Mouse (Mus musculus): ENCODE results near the gene Ints12. TPM values are rescaled to one million over a fixed set of nuclear protein-coding genes. Genes with fewer than 3 reads are reported as not detected.

The Ints12 gene
- polyA plus RNA-seq, 1 experiment from 2014 or later: 25.3 TPM

GRCm38 (mm10) chr3:133111741-133112140 lies 20.1 kb downstream of the Ints12 start:
- no peak overlapping the region for H3K27ac ChIP-seq (replicated peaks; ENCODE audit: low read depth, low read length)
- peaks cover 10% of the 10 kb centered on the region for H3K36me3 ChIP-seq (ENCODE audit: control insufficient read depth, insufficient read depth, low read length)
- H3K9ac ChIP-seq (ENCODE audit: low read length): no peak overlapping the region
- ATAC-seq (ENCODE audit: insufficient number of reproducible peaks, low FRiP score, low TSS enrichment, low read depth) (no peak), DNase-seq (ENCODE audit: low spot score) (peak; percentile 29)
- no peak overlapping the region for H3K4me2 ChIP-seq (ENCODE audit: low read depth, severe bottlenecking)
- no peaks in the 10 kb centered on the region for H3K4me1 ChIP-seq (ENCODE audit: control insufficient read depth, insufficient read depth, low read length)
- H3K27me3 ChIP-seq (ENCODE audit: control insufficient read depth, insufficient read depth, low read length): no peaks in the 10 kb centered on the region
- H3K4me3 ChIP-seq (ENCODE audit: low read depth, low read length): no peak overlapping the region
- WGBS: 42% methylated on average over 2 of the region's 2 CpGs
- H3K9me3 ChIP-seq (ENCODE audit: control insufficient read depth, low read length): no peaks in the 10 kb centered on the region; the same call in 1 of the 2 replicates

GRCm38 (mm10) chr3:133113281-133113680 lies 21.6 kb downstream of the Ints12 start:
- no peak for DNase-seq (ENCODE audit: low spot score)
- H3K4me2 ChIP-seq (ENCODE audit: low read depth, severe bottlenecking): no peak overlapping the region
- no peaks in the 10 kb centered on the region for H3K4me1 ChIP-seq (ENCODE audit: control insufficient read depth, insufficient read depth, low read length)
- ATAC-seq (ENCODE audit: insufficient number of reproducible peaks, low FRiP score, low TSS enrichment, low read depth): no peak
- H3K27ac ChIP-seq (replicated peaks; ENCODE audit: low read depth, low read length): no peak overlapping the region
- no peak overlapping the region for H3K4me3 ChIP-seq (ENCODE audit: low read depth, low read length)
- no peaks in the 10 kb centered on the region for H3K27me3 ChIP-seq (ENCODE audit: control insufficient read depth, insufficient read depth, low read length)
- H3K36me3 ChIP-seq (ENCODE audit: control insufficient read depth, insufficient read depth, low read length): peaks cover 5% of the 10 kb centered on the region
- H3K9me3 ChIP-seq (ENCODE audit: control insufficient read depth, low read length): no peaks in the 10 kb centered on the region; the same call in 1 of the 2 replicates
- WGBS: 15% methylated on average over 1 of the region's 1 CpGs
- no peak overlapping the region for H3K9ac ChIP-seq (ENCODE audit: low read length)

GRCm38 (mm10) chr3:133131372-133131771 lies 39.7 kb downstream of the Ints12 start:
- Histone ChIP-seq H3K4me2 (ENCODE audit: low read depth, severe bottlenecking) (no peak overlapping the region), H3K4me1 (ENCODE audit: control insufficient read depth, insufficient read depth, low read length) (no peaks in the 10 kb centered on the region), H3K4me3 (ENCODE audit: low read depth, low read length) (no peak overlapping the region), H3K27ac (replicated peaks; ENCODE audit: low read depth, low read length) (no peak overlapping the region), H3K27me3 (ENCODE audit: control insufficient read depth, insufficient read depth, low read length) (no peaks in the 10 kb centered on the region), H3K9ac (ENCODE audit: low read length) (no peak overlapping the region), H3K36me3 (ENCODE audit: control insufficient read depth, insufficient read depth, low read length) (no peaks in the 10 kb centered on the region), H3K9me3 (ENCODE audit: control insufficient read depth, low read length) (no peaks in the 10 kb centered on the region)
- DNase-seq (ENCODE audit: low spot score) (no peak), ATAC-seq (ENCODE audit: insufficient number of reproducible peaks, low FRiP score, low TSS enrichment, low read depth) (no peak)
- WGBS: 87% methylated on average over 5 of the region's 5 CpGs

GRCm38 (mm10) chr3:133132611-133133010 lies 41.0 kb downstream of the Ints12 start:
- no peak overlapping the region for H3K4me3 ChIP-seq (ENCODE audit: low read depth, low read length)
- H3K9me3 ChIP-seq (ENCODE audit: control insufficient read depth, low read length): no peaks in the 10 kb centered on the region
- H3K36me3 ChIP-seq (ENCODE audit: control insufficient read depth, insufficient read depth, low read length): no peaks in the 10 kb centered on the region
- H3K27me3 ChIP-seq (ENCODE audit: control insufficient read depth, insufficient read depth, low read length): no peaks in the 10 kb centered on the region
- H3K4me2 ChIP-seq (ENCODE audit: low read depth, severe bottlenecking): no peak overlapping the region
- DNase-seq (ENCODE audit: low spot score): no peak
- no peaks in the 10 kb centered on the region for H3K4me1 ChIP-seq (ENCODE audit: control insufficient read depth, insufficient read depth, low read length)
- no peak for ATAC-seq (ENCODE audit: insufficient number of reproducible peaks, low FRiP score, low TSS enrichment, low read depth)
- no peak overlapping the region for H3K27ac ChIP-seq (replicated peaks; ENCODE audit: low read depth, low read length)
- no peak overlapping the region for H3K9ac ChIP-seq (ENCODE audit: low read length)
- 83% methylated on average over 8 of the region's 8 CpGs for WGBS

- no peak overlapping the region for H3K27ac ChIP-seq (replicated peaks; ENCODE audit: low read depth, low read length)
- H3K27me3 ChIP-seq (ENCODE audit: control insufficient read depth, insufficient read depth, low read length): no peaks in the 10 kb centered on the region
- no peak overlapping the region for H3K4me3 ChIP-seq (ENCODE audit: low read depth, low read length)
- no peak overlapping the region for H3K9ac ChIP-seq (ENCODE audit: low read length)
- H3K4me2 ChIP-seq (ENCODE audit: low read depth, severe bottlenecking): no peak overlapping the region
- 87% methylated on average over 6 of the region's 6 CpGs for WGBS
- ATAC-seq (ENCODE audit: insufficient number of reproducible peaks, low FRiP score, low TSS enrichment, low read depth): no peak
- no peaks in the 10 kb centered on the region for H3K4me1 ChIP-seq (ENCODE audit: control insufficient read depth, insufficient read depth, low read length)
- no peaks in the 10 kb centered on the region for H3K9me3 ChIP-seq (ENCODE audit: control insufficient read depth, low read length)
- no peaks in the 10 kb centered on the region for H3K36me3 ChIP-seq (ENCODE audit: control insufficient read depth, insufficient read depth, low read length)
- DNase-seq (ENCODE audit: low spot score): no peak
Observed at GRCm38 (mm10) chr3:133141877-133142276, 50.2 kb downstream of the Ints12 start.

GRCm38 (mm10) chr3:133144511-133145147 lies 53.0 kb downstream of the Ints12 start:
- Histone ChIP-seq H3K27me3 (ENCODE audit: control insufficient read depth, insufficient read depth, low read length) (no peaks in the 10 kb centered on the region), H3K4me2 (ENCODE audit: low read depth, severe bottlenecking) (no peak overlapping the region), H3K9me3 (ENCODE audit: control insufficient read depth, low read length) (no peaks in the 10 kb centered on the region), H3K9ac (ENCODE audit: low read length) (no peak overlapping the region), H3K27ac (replicated peaks; ENCODE audit: low read depth, low read length) (no peak overlapping the region), H3K4me3 (ENCODE audit: low read depth, low read length) (no peak overlapping the region), H3K4me1 (ENCODE audit: control insufficient read depth, insufficient read depth, low read length) (no peaks in the 10 kb centered on the region), H3K36me3 (ENCODE audit: control insufficient read depth, insufficient read depth, low read length) (no peaks in the 10 kb centered on the region)
- WGBS: 86% methylated on average over 6 of the region's 6 CpGs
- DNase-seq (ENCODE audit: low spot score) (no peak), ATAC-seq (ENCODE audit: insufficient number of reproducible peaks, low FRiP score, low TSS enrichment, low read depth) (no peak)

GRCm38 (mm10) chr3:133151629-133152028 lies 60.0 kb downstream of the Ints12 start:
- Histone ChIP-seq H3K36me3 (ENCODE audit: control insufficient read depth, insufficient read depth, low read length) (no peaks in the 10 kb centered on the region), H3K4me2 (ENCODE audit: low read depth, severe bottlenecking) (no peak overlapping the region), H3K4me3 (ENCODE audit: low read depth, low read length) (no peak overlapping the region), H3K4me1 (ENCODE audit: control insufficient read depth, insufficient read depth, low read length) (no peaks in the 10 kb centered on the region), H3K27ac (replicated peaks; ENCODE audit: low read depth, low read length) (no peak overlapping the region), H3K27me3 (ENCODE audit: control insufficient read depth, insufficient read depth, low read length) (no peaks in the 10 kb centered on the region), H3K9ac (ENCODE audit: low read length) (no peak overlapping the region), H3K9me3 (ENCODE audit: control insufficient read depth, low read length) (no peaks in the 10 kb centered on the region)
- WGBS: 89% methylated on average over 6 of the region's 6 CpGs
- DNase-seq (ENCODE audit: low spot score): no peak
- no peak for ATAC-seq (ENCODE audit: insufficient number of reproducible peaks, low FRiP score, low TSS enrichment, low read depth)

GRCm38 (mm10) chr3:133152831-133153230 lies 61.2 kb downstream of the Ints12 start:
- no peak for ATAC-seq (ENCODE audit: insufficient number of reproducible peaks, low FRiP score, low TSS enrichment, low read depth)
- no peak overlapping the region for H3K27ac ChIP-seq (replicated peaks; ENCODE audit: low read depth, low read length)

GRCm38 (mm10) chr3:133153629-133154028 lies 62.0 kb downstream of the Ints12 start:
- Histone ChIP-seq H3K9ac (ENCODE audit: low read length) (no peak overlapping the region), H3K4me3 (ENCODE audit: low read depth, low read length) (no peak overlapping the region), H3K4me1 (ENCODE audit: control insufficient read depth, insufficient read depth, low read length) (no peaks in the 10 kb centered on the region), H3K36me3 (ENCODE audit: control insufficient read depth, insufficient read depth, low read length) (no peaks in the 10 kb centered on the region), H3K27ac (replicated peaks; ENCODE audit: low read depth, low read length) (no peak overlapping the region), H3K9me3 (ENCODE audit: control insufficient read depth, low read length) (no peaks in the 10 kb centered on the region), H3K27me3 (ENCODE audit: control insufficient read depth, insufficient read depth, low read length) (no peaks in the 10 kb centered on the region), H3K4me2 (ENCODE audit: low read depth, severe bottlenecking) (no peak overlapping the region)
- 83% methylated on average over 6 of the region's 6 CpGs for WGBS
- DNase-seq (ENCODE audit: low spot score): no peak
- ATAC-seq (ENCODE audit: insufficient number of reproducible peaks, low FRiP score, low TSS enrichment, low read depth): no peak

More at GRCm38 (mm10) chr3:133152831-133153230, 61.2 kb downstream of the Ints12 start:
- 74% methylated on average over 1 of the region's 1 CpGs for WGBS
- Histone ChIP-seq H3K4me2 (ENCODE audit: low read depth, severe bottlenecking) (no peak overlapping the region), H3K27me3 (ENCODE audit: control insufficient read depth, insufficient read depth, low read length) (no peaks in the 10 kb centered on the region), H3K9ac (ENCODE audit: low read length) (no peak overlapping the region), H3K4me1 (ENCODE audit: control insufficient read depth, insufficient read depth, low read length) (no peaks in the 10 kb centered on the region), H3K9me3 (ENCODE audit: control insufficient read depth, low read length) (no peaks in the 10 kb centered on the region), H3K4me3 (ENCODE audit: low read depth, low read length) (no peak overlapping the region), H3K36me3 (ENCODE audit: control insufficient read depth, insufficient read depth, low read length) (no peaks in the 10 kb centered on the region)
- DNase-seq (ENCODE audit: low spot score): no peak

All from limb, embryonic 11.5 days (tissue).